Mouse (Mus musculus): Measurements from ENCODE around the gene Kcnc4. TPM values are rescaled to one million over a fixed set of nuclear protein-coding genes. Genes with fewer than 3 reads are reported as not detected.
A peak's percentile ranks its signal among the peaks of the same experiment; 100 is the strongest.

The Kcnc4 gene
- polyA plus RNA-seq (2016; fragmentation: Nextera tagmentation; extraction: Ambion mirVana) = 0.12 TPM in 1 of 2 replicates, not detected in the other

DNA sequence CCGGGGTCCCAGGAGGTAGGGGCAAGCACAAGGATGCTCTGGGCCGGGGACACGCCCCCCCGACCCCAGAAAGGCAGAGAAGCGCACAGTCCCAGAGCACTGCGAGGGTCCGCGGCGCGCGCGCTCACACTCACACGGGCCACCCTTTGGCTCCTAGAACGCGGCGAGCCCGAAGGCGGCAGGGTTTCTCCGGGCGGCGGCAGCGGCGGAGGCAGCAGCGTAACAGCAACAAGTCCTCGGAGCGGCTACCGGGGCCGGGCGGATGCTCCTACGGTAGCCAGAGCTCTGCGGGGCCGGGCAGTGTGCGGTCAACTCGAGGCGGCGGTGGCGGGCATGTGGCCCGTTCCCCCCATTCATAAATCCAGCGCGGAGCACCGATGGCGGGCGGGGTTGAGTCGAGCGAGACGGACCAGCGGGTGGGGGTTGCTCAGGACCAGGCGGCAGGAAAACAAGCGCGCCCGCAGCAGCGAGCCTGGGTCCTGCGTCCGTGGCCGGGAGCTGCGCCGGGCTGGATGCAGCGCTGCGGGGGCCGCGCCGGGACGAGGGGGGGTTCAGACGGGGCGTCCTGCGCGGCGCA, at the start of gene Kcnc4:
Kcnc4 (minus strand) TSS at position 357 of the 577 bp plus-strand sequence.
- peak within 1 kb of the TSS; percentile 60 for H3K4me3 ChIP-seq (replicated peaks)
- H3K4me1 ChIP-seq (replicated peaks) = peaks cover 32% of the 10 kb centered on the region
- peak within 1 kb of the TSS; percentile 98 for H3K4me2 ChIP-seq
- ATAC-seq (ENCODE audit: insufficient number of reproducible peaks, insufficient read depth, low FRiP score, low TSS enrichment, low read depth) = no peak
- H3K9me3 ChIP-seq = no peaks in the 10 kb centered on the region
- under 1% methylated on average over 67 of the region's 68 CpGs for WGBS
- H3K27me3 ChIP-seq = peaks cover 99% of the 10 kb centered on the region
- H3K9ac ChIP-seq (replicated peaks) = peak within 1 kb of the TSS; percentile 56
- H3K27ac ChIP-seq = no peak within 1 kb of the TSS
- H3K36me3 ChIP-seq = no peaks in the 10 kb centered on the region

DNA sequence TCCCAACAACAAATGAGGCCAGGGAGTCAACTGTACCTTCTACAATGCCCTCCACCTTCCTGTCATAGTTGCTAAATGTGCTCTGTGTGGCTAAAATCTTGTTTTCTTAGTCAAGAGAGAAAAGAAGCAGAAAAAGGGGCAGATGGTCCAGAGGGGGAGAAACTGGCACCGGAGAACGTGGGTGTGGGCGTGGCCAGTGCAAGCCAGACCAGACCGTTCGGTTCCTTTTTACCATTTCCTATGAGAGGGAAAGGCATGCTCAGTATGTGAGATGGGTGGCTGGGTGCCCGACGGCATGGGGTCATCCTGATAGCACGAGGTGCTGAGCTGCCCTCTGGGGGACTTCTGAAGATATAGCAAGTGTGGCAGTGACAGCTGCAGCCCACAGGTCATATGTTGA, 49.3 kb upstream of the Kcnc4 start:
- Histone ChIP-seq H3K9me3 (no peaks in the 10 kb centered on the region), H3K4me3 (replicated peaks) (no peak overlapping the region), H3K4me2 (no peak overlapping the region), H3K27ac (no peak overlapping the region), H3K9ac (replicated peaks) (no peak overlapping the region), H3K36me3 (no peaks in the 10 kb centered on the region), H3K27me3 (no peaks in the 10 kb centered on the region), H3K4me1 (replicated peaks) (peaks cover 29% of the 10 kb centered on the region)
- WGBS = 71% methylated on average over 8 of the region's 8 CpGs
- ATAC-seq (ENCODE audit: insufficient number of reproducible peaks, insufficient read depth, low FRiP score, low TSS enrichment, low read depth) = no peak

GRCm38 (mm10) chr3:107507966-107508365, 48.6 kb upstream of the Kcnc4 start:
- ATAC-seq (ENCODE audit: insufficient number of reproducible peaks, insufficient read depth, low FRiP score, low TSS enrichment, low read depth) = no peak
- H3K27ac ChIP-seq = no peak overlapping the region
- whole genome bisulfite sequencing = 36% methylated on average over 9 of the region's 9 CpGs

GRCm38 (mm10) chr3:107506531-107506930, 47.2 kb upstream of the Kcnc4 start:
- Histone ChIP-seq H3K9me3 (no peaks in the 10 kb centered on the region), H3K27me3 (no peaks in the 10 kb centered on the region), H3K4me3 (replicated peaks) (no peak overlapping the region), H3K36me3 (no peaks in the 10 kb centered on the region), H3K4me2 (no peak overlapping the region), H3K9ac (replicated peaks) (no peak overlapping the region), H3K4me1 (replicated peaks) (peaks cover 29% of the 10 kb centered on the region), H3K27ac (no peak overlapping the region)
- no peak for ATAC-seq (ENCODE audit: insufficient number of reproducible peaks, insufficient read depth, low FRiP score, low TSS enrichment, low read depth)
- 48% methylated on average over 4 of the region's 4 CpGs for WGBS

More at GRCm38 (mm10) chr3:107507966-107508365, 48.6 kb upstream of the Kcnc4 start:
- Histone ChIP-seq H3K4me1 (replicated peaks) (peaks cover 29% of the 10 kb centered on the region), H3K36me3 (no peaks in the 10 kb centered on the region), H3K4me3 (replicated peaks) (no peak overlapping the region), H3K4me2 (no peak overlapping the region), H3K9me3 (no peaks in the 10 kb centered on the region), H3K27me3 (no peaks in the 10 kb centered on the region), H3K9ac (replicated peaks) (no peak overlapping the region)

- H3K27ac ChIP-seq = no peak overlapping the region
- H3K36me3 ChIP-seq = peaks cover 2% of the 10 kb centered on the region; the same call in 1 of the 2 replicates
- WGBS = 65% methylated on average over 4 of the region's 4 CpGs
- H3K27me3 ChIP-seq = no peaks in the 10 kb centered on the region
- H3K9ac ChIP-seq (replicated peaks) = no peak overlapping the region
- 0 out of 2 replicates have a peak, but pooled peaks cover under 1% of the 10 kb centered on the region for H3K9me3 ChIP-seq
- H3K4me3 ChIP-seq (replicated peaks) = no peak overlapping the region
- peaks cover 29% of the 10 kb centered on the region for H3K4me1 ChIP-seq (replicated peaks)
- no peak for ATAC-seq (ENCODE audit: insufficient number of reproducible peaks, insufficient read depth, low FRiP score, low TSS enrichment, low read depth)
- H3K4me2 ChIP-seq = no peak overlapping the region
Measured at GRCm38 (mm10) chr3:107505464-107506367, 46.4 kb upstream of the Kcnc4 start.

- peaks cover 14% of the 10 kb centered on the region for H3K36me3 ChIP-seq
- ATAC-seq (ENCODE audit: insufficient number of reproducible peaks, insufficient read depth, low FRiP score, low TSS enrichment, low read depth) = no peak
- H3K9me3 ChIP-seq = peaks cover 12% of the 10 kb centered on the region; the same call in 1 of the 2 replicates
- H3K4me3 ChIP-seq (replicated peaks) = no peak overlapping the region
- no peak overlapping the region for H3K27ac ChIP-seq
- H3K4me1 ChIP-seq (replicated peaks) = peaks cover 29% of the 10 kb centered on the region
- H3K4me2 ChIP-seq = no peak overlapping the region
- WGBS = 59% methylated on average over 1 of the region's 1 CpGs
- H3K27me3 ChIP-seq = no peaks in the 10 kb centered on the region
- no peak overlapping the region for H3K9ac ChIP-seq (replicated peaks)
Measured at GRCm38 (mm10) chr3:107504542-107504941, 45.2 kb upstream of the Kcnc4 start.

DNA sequence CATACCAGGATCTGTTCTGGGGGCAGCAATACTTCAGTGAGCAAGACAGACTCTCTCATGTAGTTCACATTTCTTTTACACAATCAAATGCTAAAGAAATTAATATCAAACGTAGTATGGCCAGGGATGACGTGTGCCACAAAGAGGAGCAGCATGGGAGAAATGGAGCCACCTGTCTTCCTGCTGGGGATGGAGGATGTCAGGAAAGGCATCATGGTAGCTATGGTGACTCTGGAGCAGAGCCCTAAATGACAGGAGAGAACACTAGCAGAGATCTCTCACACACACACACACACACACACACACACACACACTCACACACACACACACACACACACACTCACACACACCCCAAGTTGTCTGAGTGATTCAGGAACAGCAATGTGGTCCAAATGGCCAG, 44.4 kb upstream of the Kcnc4 start:
- Histone ChIP-seq H3K4me3 (replicated peaks) (no peak overlapping the region), H3K9me3 (peaks cover 14% of the 10 kb centered on the region; the same call in 1 of the 2 replicates), H3K27me3 (no peaks in the 10 kb centered on the region), H3K4me2 (no peak overlapping the region), H3K9ac (replicated peaks) (no peak overlapping the region), H3K27ac (no peak overlapping the region), H3K36me3 (peaks cover 18% of the 10 kb centered on the region), H3K4me1 (replicated peaks) (peaks cover 28% of the 10 kb centered on the region)
- 72% methylated on average over 2 of the region's 2 CpGs for WGBS
- no peak for ATAC-seq (ENCODE audit: insufficient number of reproducible peaks, insufficient read depth, low FRiP score, low TSS enrichment, low read depth)

GRCm38 (mm10) chr3:107501702-107502151, 42.4 kb upstream of the Kcnc4 start:
- Histone ChIP-seq H3K27me3 (no peaks in the 10 kb centered on the region), H3K27ac (no peak overlapping the region), H3K36me3 (peaks cover 18% of the 10 kb centered on the region), H3K9ac (replicated peaks) (no peak overlapping the region), H3K4me1 (replicated peaks) (peaks cover 14% of the 10 kb centered on the region; the same call in 1 of the 2 replicates), H3K4me2 (no peak overlapping the region), H3K4me3 (replicated peaks) (no peak overlapping the region), H3K9me3 (peaks cover 14% of the 10 kb centered on the region; the same call in 1 of the 2 replicates)
- 22% methylated on average over 7 of the region's 7 CpGs for WGBS
- ATAC-seq (ENCODE audit: insufficient number of reproducible peaks, insufficient read depth, low FRiP score, low TSS enrichment, low read depth) = no peak

GRCm38 (mm10) chr3:107500301-107500700, 40.9 kb upstream of the Kcnc4 start:
- H3K4me2 ChIP-seq = no peak overlapping the region
- peaks cover 14% of the 10 kb centered on the region; the same call in 1 of the 2 replicates for H3K9me3 ChIP-seq
- H3K27ac ChIP-seq = no peak overlapping the region
- no peak overlapping the region for H3K4me3 ChIP-seq (replicated peaks)
- ATAC-seq (ENCODE audit: insufficient number of reproducible peaks, insufficient read depth, low FRiP score, low TSS enrichment, low read depth) = no peak
- no peaks in the 10 kb centered on the region for H3K27me3 ChIP-seq
- H3K4me1 ChIP-seq (replicated peaks) = peaks cover 3% of the 10 kb centered on the region; the same call in 1 of the 2 replicates
- no peak overlapping the region for H3K9ac ChIP-seq (replicated peaks)
- peaks cover 21% of the 10 kb centered on the region for H3K36me3 ChIP-seq
- 95% methylated on average over 11 of the region's 11 CpGs for WGBS

GRCm38 (mm10) chr3:107496086-107496850, 36.9 kb upstream of the Kcnc4 start:
- Histone ChIP-seq H3K4me1 (replicated peaks) (no peaks in the 10 kb centered on the region), H3K36me3 (peaks cover 30% of the 10 kb centered on the region), H3K4me3 (replicated peaks) (no peak overlapping the region), H3K4me2 (no peak overlapping the region), H3K27me3 (no peaks in the 10 kb centered on the region), H3K9me3 (peaks cover 14% of the 10 kb centered on the region; the same call in 1 of the 2 replicates), H3K27ac (no peak overlapping the region), H3K9ac (replicated peaks) (no peak overlapping the region)
- no peak for ATAC-seq (ENCODE audit: insufficient number of reproducible peaks, insufficient read depth, low FRiP score, low TSS enrichment, low read depth)
- WGBS = 80% methylated on average over 13 of the region's 13 CpGs
